Comparison of ENCODE assay signal across 25 mouse cellular contexts in the genomic region with DNA sequence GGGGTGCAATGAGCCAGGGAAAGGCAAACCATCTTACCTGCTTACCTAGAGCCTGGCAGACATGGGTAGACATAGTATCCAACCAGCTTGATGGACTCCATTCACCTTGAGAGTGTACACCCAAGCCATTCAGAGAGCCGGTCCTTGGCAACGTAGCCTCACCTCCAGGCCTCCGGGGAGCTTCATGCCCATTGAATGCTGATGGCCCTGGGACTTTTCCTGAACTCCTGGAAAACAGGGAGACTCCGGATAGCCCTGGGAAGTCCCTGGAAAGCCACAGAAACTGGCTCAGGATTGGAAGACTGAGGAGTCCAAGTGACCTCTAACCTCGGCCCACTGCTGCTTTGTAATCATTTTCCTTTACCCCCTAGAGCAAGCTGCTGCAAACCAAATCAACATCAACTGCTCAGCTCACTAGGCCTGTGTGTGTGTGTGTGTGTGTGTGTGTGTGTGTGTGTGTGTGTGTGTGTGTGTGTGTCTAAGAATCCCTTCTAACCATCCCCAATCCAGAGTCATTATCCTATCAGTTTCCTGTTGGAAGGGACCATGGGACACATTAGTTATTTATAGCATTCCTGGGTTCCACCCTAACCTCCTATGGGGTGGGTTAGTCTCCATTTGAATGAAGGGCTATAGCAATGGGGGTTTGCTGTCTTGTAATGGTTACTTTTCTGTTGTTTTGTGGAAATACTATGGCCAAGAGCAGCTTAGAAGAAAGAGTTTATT. TPM values are rescaled to one million over a fixed set of nuclear protein-coding genes. Genes with fewer than 3 reads are reported as not detected.
A peak's percentile ranks its signal among the peaks of the same experiment; 100 is the strongest.
DNase-seq lines count a peak whose midpoint lies in the region; ATAC-seq and TF ChIP-seq lines count a peak whose summit lies in the region.
"Had no signal": no experiment of that assay in that cellular context is flagged by ENCODE, and none has a peak within 500 bp of the region (broad histone marks: within the 10 kb centered on the region; RNA-seq: fewer than 3 reads in every experiment).

No protein-coding gene starts in this region.

- 0 out of 2 replicates have a peak, but pooled peaks have one; percentile 35 for TF ChIP-seq EP300 in ES-Bruce4 (IDR thresholded peaks at IDR 0.05; ENCODE audit: insufficient read depth, low read depth, low read length)

- no peak overlapping the region for H3K4me3 ChIP-seq in kidney, adult 2 months (ENCODE audit: insufficient read depth, low read depth, low read length)
- peak overlapping the region; percentile 2 for H3K4me3 ChIP-seq in ES-Bruce4 (ENCODE audit: low read depth, low read length)
- H3K4me3 ChIP-seq in embryonic facial prominence, embryonic 10.5 days, result no peak overlapping the region
- no peak overlapping the region for H3K4me3 ChIP-seq in limb, embryonic 12.5 days (replicated peaks)
- H3K4me3 ChIP-seq: forebrain, embryonic 13.5 days; liver, embryonic 13.5 days; midbrain, embryonic 10.5 days; neural tube, embryonic 13.5 days; stomach, embryonic 15.5 days had no signal

- no peaks in the 10 kb centered on the region for H3K9me3 ChIP-seq in ES-Bruce4 (replicated peaks; ENCODE audit: control insufficient read depth, insufficient read depth, low read length, poor library complexity, severe bottlenecking)
- no peaks in the 10 kb centered on the region for H3K9me3 ChIP-seq in embryonic facial prominence, embryonic 10.5 days
- no peaks in the 10 kb centered on the region for H3K9me3 ChIP-seq in limb, embryonic 12.5 days
- H3K9me3 ChIP-seq: forebrain, embryonic 13.5 days; liver, embryonic 13.5 days; midbrain, embryonic 10.5 days; neural tube, embryonic 13.5 days; stomach, embryonic 15.5 days had no signal

- H3K36me3 ChIP-seq in kidney, adult 2 months (ENCODE audit: control insufficient read depth, insufficient read depth, low read length), result no peaks in the 10 kb centered on the region
- no peaks in the 10 kb centered on the region for H3K36me3 ChIP-seq in ES-Bruce4 (ENCODE audit: control insufficient read depth, insufficient read depth, low read length, poor library complexity, severe bottlenecking)
- H3K36me3 ChIP-seq in embryonic facial prominence, embryonic 10.5 days (replicated peaks), result peaks cover 41% of the 10 kb centered on the region
- peaks cover 40% of the 10 kb centered on the region for H3K36me3 ChIP-seq in limb, embryonic 12.5 days
- H3K36me3 ChIP-seq: liver, embryonic 13.5 days; neural tube, embryonic 13.5 days had no signal

- H3K27ac ChIP-seq in kidney, adult 2 months (ENCODE audit: insufficient read depth, low read depth, low read length), result no peak overlapping the region
- peak overlapping the region; percentile 84 for H3K27ac ChIP-seq in ES-Bruce4 (ENCODE audit: insufficient read depth, low read length)
- peak overlapping the region; percentile 20; the same call in 1 of the 2 replicates for H3K27ac ChIP-seq in embryonic facial prominence, embryonic 10.5 days (replicated peaks)
- peak overlapping the region; percentile 53 for H3K27ac ChIP-seq in limb, embryonic 12.5 days
- H3K27ac ChIP-seq: forebrain, embryonic 13.5 days; hindbrain, embryonic 14.5 days; liver, embryonic 13.5 days; midbrain, embryonic 10.5 days; neural tube, embryonic 13.5 days; stomach, embryonic 15.5 days had no signal

- WGBS in kidney, adult 2 months, result 66% methylated on average over 5 of the region's 5 CpGs
- 68% methylated on average over 5 of the region's 5 CpGs for WGBS in embryonic facial prominence, embryonic 10.5 days
- WGBS in limb, embryonic 12.5 days, result 73% methylated on average over 5 of the region's 5 CpGs

- no peaks in the 10 kb centered on the region for H3K27me3 ChIP-seq in kidney, adult 2 months (replicated peaks; ENCODE audit: control insufficient read depth, insufficient read depth, low read length)
- no peaks in the 10 kb centered on the region for H3K27me3 ChIP-seq in ES-Bruce4 (ENCODE audit: control insufficient read depth, insufficient read depth, low read length, poor library complexity, severe bottlenecking)
- H3K27me3 ChIP-seq in embryonic facial prominence, embryonic 10.5 days (replicated peaks; ENCODE audit: low read depth, poor library complexity, severe bottlenecking), result no peaks in the 10 kb centered on the region
- no peaks in the 10 kb centered on the region for H3K27me3 ChIP-seq in limb, embryonic 12.5 days
- H3K27me3 ChIP-seq: forebrain, embryonic 13.5 days; neural tube, embryonic 13.5 days; stomach, embryonic 15.5 days had no signal

- DNase-seq in kidney, postnatal 10 days, result peak; percentile 25
- no peak for DNase-seq in kidney, adult 2 months
- DNase-seq in embryonic facial prominence, embryonic 10.5 days (ENCODE audit: low spot score), result no peak
- DNase-seq in ovary, postnatal 14 days (ENCODE audit: low spot score), result no peak
- DNase-seq in gastrocnemius, postnatal 25 days, result no peak
- DNase-seq: adrenal gland, postnatal 14 days; cerebellum, postnatal 10 days; gastrocnemius, postnatal 14 days; heart, postnatal 14 days; kidney, adult 9 months; kidney, postnatal 36 days; layer of hippocampus, adult 9-11 months; liver, embryonic 13.5 days; thymus, adult 18-20 months; thymus, postnatal 4 days had no signal

- TF ChIP-seq CTCF in kidney, adult 2 months (conservative IDR thresholded peaks at IDR 0.05; ENCODE audit: insufficient read depth, insufficient read length, low read depth, low read length), result no peak
- TF ChIP-seq CTCF in ES-Bruce4 (IDR thresholded peaks at IDR 0.05; ENCODE audit: low read depth, low read length), result no peak

- H3K4me2 ChIP-seq in limb, embryonic 12.5 days, result no peak overlapping the region
- H3K4me2 ChIP-seq: forebrain, embryonic 13.5 days; hindbrain, embryonic 14.5 days; liver, embryonic 13.5 days; neural tube, embryonic 13.5 days; stomach, embryonic 15.5 days had no signal

- no peaks in the 10 kb centered on the region for H3K4me1 ChIP-seq in kidney, adult 2 months (ENCODE audit: control insufficient read depth, insufficient read depth, low read length)
- H3K4me1 ChIP-seq in ES-Bruce4 (ENCODE audit: control insufficient read depth, insufficient read depth, low read length), result peaks cover 37% of the 10 kb centered on the region
- peaks cover 47% of the 10 kb centered on the region for H3K4me1 ChIP-seq in embryonic facial prominence, embryonic 10.5 days
- peaks cover 36% of the 10 kb centered on the region for H3K4me1 ChIP-seq in limb, embryonic 12.5 days (replicated peaks)
- H3K4me1 ChIP-seq: forebrain, embryonic 13.5 days; liver, embryonic 13.5 days; neural tube, embryonic 13.5 days; stomach, embryonic 15.5 days had no signal

- no peak for TF ChIP-seq POLR2A in kidney, adult 2 months (IDR thresholded peaks at IDR 0.05; ENCODE audit: low read depth, low read length)
- TF ChIP-seq POLR2A in ES-Bruce4 (IDR thresholded peaks at IDR 0.05; ENCODE audit: insufficient read depth, low read length), result no peak

- H3K9ac ChIP-seq in ES-Bruce4 (ENCODE audit: low read depth, poor library complexity, severe bottlenecking), result no peak overlapping the region
- H3K9ac ChIP-seq in limb, embryonic 12.5 days (replicated peaks), result no peak overlapping the region
- H3K9ac ChIP-seq: forebrain, embryonic 13.5 days; hindbrain, embryonic 14.5 days; liver, embryonic 13.5 days; neural tube, embryonic 13.5 days; stomach, embryonic 15.5 days had no signal

- ATAC-seq in limb, embryonic 12.5 days (ENCODE audit: insufficient number of reproducible peaks, insufficient read depth, low FRiP score, low TSS enrichment, low read depth), result no peak; the same call in 1 of the 2 replicates
- ATAC-seq: forebrain, embryonic 13.5 days; lung, postnatal 0 days had no signal

RNA-seq across cellular contexts. Expression of a gene that starts 12.0 kb away (rescaled TPM):
- polyA plus RNA-seq in kidney, adult 2 months (2012; rRNA removed), result 4.3 and 5.0 TPM in 2 replicates
- 57.0 and 57.7 TPM in 2 replicates for polyA plus RNA-seq in ES-Bruce4 (2011; ENCODE audit: insufficient read depth, insufficient read length, low read depth, missing spikeins)
- 94.5 and 113 TPM in 2 replicates for polyA plus RNA-seq in embryonic facial prominence, embryonic 10.5 days (2016; fragmentation: Nextera tagmentation; extraction: Ambion mirVana)
- 147 and 151 TPM in 2 replicates for polyA plus RNA-seq in limb, embryonic 12.5 days (2016; fragmentation: Nextera tagmentation; extraction: Ambion mirVana)
- total RNA-seq in gastrocnemius, postnatal 25 days (2021), result 1 to 10 TPM; 3.2 to 5.9 TPM
- total RNA-seq: CH12.LX; monocyte, adult 5-6 weeks had no signal

RNA-seq across cellular contexts. Expression of a gene that starts 18.8 kb away (rescaled TPM):
- 6.6 and 7.6 TPM in 2 replicates for polyA plus RNA-seq in kidney, adult 2 months (2012; rRNA removed)
- polyA plus RNA-seq in ES-Bruce4 (2011; ENCODE audit: insufficient read depth, insufficient read length, low read depth, missing spikeins), result 21.5 and 24.6 TPM in 2 replicates
- 36.0 and 38.1 TPM in 2 replicates for polyA plus RNA-seq in embryonic facial prominence, embryonic 10.5 days (2016; fragmentation: Nextera tagmentation; extraction: Ambion mirVana)
- polyA plus RNA-seq in limb, embryonic 12.5 days (2016; fragmentation: Nextera tagmentation; extraction: Ambion mirVana), result 38.9 and 46.0 TPM in 2 replicates
- total RNA-seq in gastrocnemius, postnatal 25 days (2021), result 1 to 10 TPM; 2.6 to 4.1 TPM

RNA-seq across cellular contexts. Expression of a gene that starts 46.3 kb away (rescaled TPM):
- 3.5 and 4.7 TPM in 2 replicates for polyA plus RNA-seq in kidney, adult 2 months (2012; rRNA removed)
- 11.0 and 16.4 TPM in 2 replicates for polyA plus RNA-seq in ES-Bruce4 (2011; ENCODE audit: insufficient read depth, insufficient read length, low read depth, missing spikeins)
- 21.4 and 24.1 TPM in 2 replicates for polyA plus RNA-seq in embryonic facial prominence, embryonic 10.5 days (2016; fragmentation: Nextera tagmentation; extraction: Ambion mirVana)
- polyA plus RNA-seq in limb, embryonic 12.5 days (2016; fragmentation: Nextera tagmentation; extraction: Ambion mirVana), result 25.2 and 36.4 TPM in 2 replicates
- 1 to 10 TPM; 1.3 to 1.7 TPM for total RNA-seq in gastrocnemius, postnatal 25 days (2021)

RNA-seq across cellular contexts. Expression of a gene that starts 49.2 kb away (rescaled TPM):
- polyA plus RNA-seq in kidney, adult 2 months (2012; rRNA removed), result 0.08 and 0.13 TPM in 2 replicates
- polyA plus RNA-seq in ES-Bruce4 (2011; ENCODE audit: insufficient read depth, insufficient read length, low read depth, missing spikeins), result 0.21 and 0.27 TPM in 2 replicates
- polyA plus RNA-seq in embryonic facial prominence, embryonic 10.5 days (2016; fragmentation: Nextera tagmentation; extraction: Ambion mirVana), result 0.09 and 0.15 TPM in 2 replicates
- polyA plus RNA-seq in limb, embryonic 12.5 days (2016; fragmentation: Nextera tagmentation; extraction: Ambion mirVana), result 0.20 and 0.21 TPM in 2 replicates
- not detected for total RNA-seq in gastrocnemius, postnatal 25 days (2021)

RNA-seq across cellular contexts. Expression of a gene that starts 49.8 kb away (rescaled TPM):
- 11.1 and 11.9 TPM in 2 replicates for polyA plus RNA-seq in kidney, adult 2 months (2012; rRNA removed)
- polyA plus RNA-seq in ES-Bruce4 (2011; ENCODE audit: insufficient read depth, insufficient read length, low read depth, missing spikeins), result 29.8 and 30.9 TPM in 2 replicates
- 31.0 and 33.0 TPM in 2 replicates for polyA plus RNA-seq in embryonic facial prominence, embryonic 10.5 days (2016; fragmentation: Nextera tagmentation; extraction: Ambion mirVana)
- polyA plus RNA-seq in limb, embryonic 12.5 days (2016; fragmentation: Nextera tagmentation; extraction: Ambion mirVana), result 36.9 and 38.8 TPM in 2 replicates
- total RNA-seq in gastrocnemius, postnatal 25 days (2021), result 1 to 10 TPM; 7.0 to 9.1 TPM
